Mouse (Mus musculus): ENCODE results near the gene Tsc2.
"Not testable (repeated sequence)": the region's sequence is repeated elsewhere in the genome, so short reads cannot be mapped to it uniquely, and the experiment has no call there.

Gene Tsc2

GRCm38 (mm10) chr17:24632167-24632812 is at the start of gene Tsc2, which contains the start of gene Nthl1:
Gene Tsc2 (minus strand): TSS chr17:24632630.
Gene Nthl1 (plus strand): TSS chr17:24632680.
- peak; percentile 75 for DNase-seq

GRCm38 (mm10) chr17:24677500-24678080 is 45.2 kb upstream of the Tsc2 start:
- no peak for DNase-seq

GRCm38 (mm10) chr17:24676877-24677276 is 44.4 kb upstream of the Tsc2 start:
- no peak for DNase-seq

- DNase-seq, result peak; percentile 71
Observed at GRCm38 (mm10) chr17:24676187-24676586, 43.8 kb upstream of the Tsc2 start.

- DNase-seq, result no peak
Observed at GRCm38 (mm10) chr17:24674277-24674676, 41.8 kb upstream of the Tsc2 start.

- no peak for DNase-seq
Observed at GRCm38 (mm10) chr17:24672141-24672540, 39.7 kb upstream of the Tsc2 start.

GRCm38 (mm10) chr17:24671346-24671745 is 38.9 kb upstream of the Tsc2 start:
- no peak for DNase-seq

- no peak for DNase-seq
Observed at GRCm38 (mm10) chr17:24670246-24670844, 37.9 kb upstream of the Tsc2 start.

GRCm38 (mm10) chr17:24669545-24670245 is 37.3 kb upstream of the Tsc2 start, which contains the start of gene Zfp598:
Gene Zfp598 (plus strand): TSS chr17:24669687.
- DNase-seq, result peak; percentile 91

GRCm38 (mm10) chr17:24669214-24669544 is 36.7 kb upstream of the Tsc2 start:
- DNase-seq, result not testable (repeated sequence)

- DNase-seq, result peak; percentile 78
Observed at GRCm38 (mm10) chr17:24667416-24667815, 35.0 kb upstream of the Tsc2 start.

GRCm38 (mm10) chr17:24667011-24667410 is 34.6 kb upstream of the Tsc2 start:
- not testable (repeated sequence) for DNase-seq

GRCm38 (mm10) chr17:24658017-24658758 is 25.8 kb upstream of the Tsc2 start, which contains the start of gene Npw:
Gene Npw (minus strand): TSS chr17:24658457.
- DNase-seq, result no peak

GRCm38 (mm10) chr17:24654969-24655368 is 22.5 kb upstream of the Tsc2 start:
- DNase-seq, result no peak

- DNase-seq, result peak; percentile 76
Observed at GRCm38 (mm10) chr17:24653967-24654710, 21.7 kb upstream of the Tsc2 start.

GRCm38 (mm10) chr17:24651835-24652234 is 19.4 kb upstream of the Tsc2 start:
- no peak for DNase-seq

- no peak for DNase-seq
Observed at GRCm38 (mm10) chr17:24650766-24651165, 18.3 kb upstream of the Tsc2 start.

- peak; percentile 66 for DNase-seq
Observed at GRCm38 (mm10) chr17:24650070-24650616, 17.7 kb upstream of the Tsc2 start, which contains the start of gene Slc9a3r2. Gene Slc9a3r2 (minus strand): TSS chr17:24650327.

GRCm38 (mm10) chr17:24649581-24650069 is 17.2 kb upstream of the Tsc2 start:
- peak; percentile 75 for DNase-seq

- no peak for DNase-seq
Observed at GRCm38 (mm10) chr17:24648731-24649377, 16.4 kb upstream of the Tsc2 start.

GRCm38 (mm10) chr17:24647493-24647892 is 15.1 kb upstream of the Tsc2 start:
- DNase-seq, result no peak
